Mouse (Mus musculus): ENCODE results near the gene Nat10. TPM values are rescaled to one million over a fixed set of nuclear protein-coding genes. Genes with fewer than 3 reads are reported as not detected.

Nat10 gene
- polyA plus RNA-seq, 1 experiment from 2014 or later, result 8.8 TPM

GRCm38 (mm10) chr2:103692810-103693209 is 68.3 kb downstream of the Nat10 start:
- Histone ChIP-seq H3K27ac (ENCODE audit: low read depth, low read length) (no peak overlapping the region), H3K9ac (ENCODE audit: low read depth, low read length) (no peak overlapping the region), H3K36me3 (ENCODE audit: control insufficient read depth, insufficient read depth) (no peaks in the 10 kb centered on the region), H3K4me1 (replicated peaks; ENCODE audit: control insufficient read depth, insufficient read depth, low read length) (no peaks in the 10 kb centered on the region), H3K4me2 (replicated peaks; ENCODE audit: low read depth) (no peak overlapping the region), H3K4me3 (ENCODE audit: low read depth, low read length) (no peak overlapping the region), H3K27me3 (replicated peaks; ENCODE audit: control insufficient read depth, insufficient read depth, low read length) (no peaks in the 10 kb centered on the region), H3K9me3 (ENCODE audit: control insufficient read depth) (no peaks in the 10 kb centered on the region)
- no peak for TF ChIP-seq CTCF (IDR thresholded peaks at IDR 0.05; ENCODE audit: low read depth)
- no peak for ATAC-seq
- 96% methylated on average over 1 of the region's 1 CpGs for WGBS

DNA sequence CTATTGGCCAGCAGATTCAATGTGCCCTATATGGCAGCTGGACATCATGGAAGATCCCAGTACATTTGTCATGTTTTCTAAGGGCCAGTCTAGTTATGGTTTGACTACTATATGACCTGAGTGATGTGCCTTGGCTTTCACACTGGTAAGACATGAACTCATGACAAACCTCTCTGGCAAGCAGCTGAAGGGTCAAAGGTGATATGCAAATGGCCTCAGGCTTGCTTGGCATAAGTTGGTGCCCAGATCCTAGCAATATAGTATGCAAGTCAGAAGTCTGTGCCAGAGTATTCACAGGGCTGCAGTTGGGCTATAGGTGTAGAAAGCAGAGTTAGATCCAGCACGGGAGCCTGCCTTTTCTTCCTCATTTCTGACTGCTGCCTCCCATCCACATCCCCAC is 69.8 kb downstream of the Nat10 start:
- H3K4me3 ChIP-seq (ENCODE audit: low read depth, low read length), result no peak overlapping the region
- WGBS, result 71% methylated on average over 1 of the region's 1 CpGs
- no peak overlapping the region for H3K9ac ChIP-seq (ENCODE audit: low read depth, low read length)
- H3K36me3 ChIP-seq (ENCODE audit: control insufficient read depth, insufficient read depth), result no peaks in the 10 kb centered on the region
- no peak for TF ChIP-seq CTCF (IDR thresholded peaks at IDR 0.05; ENCODE audit: low read depth)
- H3K27me3 ChIP-seq (replicated peaks; ENCODE audit: control insufficient read depth, insufficient read depth, low read length), result no peaks in the 10 kb centered on the region
- H3K4me1 ChIP-seq (replicated peaks; ENCODE audit: control insufficient read depth, insufficient read depth, low read length), result no peaks in the 10 kb centered on the region
- no peaks in the 10 kb centered on the region for H3K9me3 ChIP-seq (ENCODE audit: control insufficient read depth)
- no peak overlapping the region for H3K4me2 ChIP-seq (replicated peaks; ENCODE audit: low read depth)
- H3K27ac ChIP-seq (ENCODE audit: low read depth, low read length), result no peak overlapping the region
- no peak for ATAC-seq

DNA sequence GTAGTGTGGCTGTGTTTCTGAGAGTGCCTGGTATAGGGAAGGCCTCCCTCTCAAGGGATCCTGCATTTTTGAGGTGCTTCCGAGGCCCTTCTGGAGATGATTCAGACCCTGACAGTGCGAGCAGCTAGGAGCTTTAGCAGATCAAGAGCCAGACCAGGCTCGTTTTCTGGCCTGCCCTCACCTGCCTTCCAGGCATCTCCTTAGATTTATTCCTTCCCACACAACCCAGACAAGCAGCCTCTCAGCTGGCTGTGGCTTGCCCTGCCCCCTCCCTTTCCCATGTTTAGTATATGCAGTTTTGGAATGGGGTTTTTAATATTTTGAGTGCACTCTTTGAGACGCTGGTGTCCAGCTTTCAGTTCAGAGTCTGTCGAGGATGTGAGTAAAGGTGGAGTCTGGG is 70.2 kb downstream of the Nat10 start:
- no peaks in the 10 kb centered on the region for H3K27me3 ChIP-seq (replicated peaks; ENCODE audit: control insufficient read depth, insufficient read depth, low read length)
- no peaks in the 10 kb centered on the region for H3K4me1 ChIP-seq (replicated peaks; ENCODE audit: control insufficient read depth, insufficient read depth, low read length)
- H3K36me3 ChIP-seq (ENCODE audit: control insufficient read depth, insufficient read depth), result no peaks in the 10 kb centered on the region
- WGBS, result 59% methylated on average over 5 of the region's 5 CpGs
- no peak for ATAC-seq
- H3K9ac ChIP-seq (ENCODE audit: low read depth, low read length), result no peak overlapping the region
- H3K9me3 ChIP-seq (ENCODE audit: control insufficient read depth), result no peaks in the 10 kb centered on the region
- no peak overlapping the region for H3K27ac ChIP-seq (ENCODE audit: low read depth, low read length)
- TF ChIP-seq CTCF (IDR thresholded peaks at IDR 0.05; ENCODE audit: low read depth), result no peak
- no peak overlapping the region for H3K4me3 ChIP-seq (ENCODE audit: low read depth, low read length)
- no peak overlapping the region for H3K4me2 ChIP-seq (replicated peaks; ENCODE audit: low read depth)

GRCm38 (mm10) chr2:103690425-103690824 is 70.6 kb downstream of the Nat10 start:
- ATAC-seq, result no peak
- H3K27ac ChIP-seq (ENCODE audit: low read depth, low read length), result no peak overlapping the region

DNA sequence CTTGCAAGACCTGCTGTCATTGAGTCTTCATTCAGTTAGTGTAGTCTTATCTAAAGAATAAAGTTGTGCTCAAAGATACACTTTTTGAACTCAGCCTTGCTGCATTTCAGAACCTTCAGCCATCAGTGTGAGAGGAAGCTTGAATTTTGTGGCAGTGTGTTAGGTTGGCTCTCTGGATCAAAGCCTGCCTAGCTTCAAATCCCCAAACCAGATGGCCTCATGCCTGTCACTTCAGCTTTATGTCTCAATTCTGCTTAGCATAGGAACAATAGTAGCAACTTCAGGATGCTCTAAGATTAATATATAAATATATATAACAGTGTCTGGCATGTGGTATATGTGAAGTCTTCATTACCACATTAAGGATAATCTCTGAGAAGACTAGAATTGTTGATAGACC is 73.2 kb downstream of the Nat10 start:
- no peak for TF ChIP-seq CTCF (IDR thresholded peaks at IDR 0.05; ENCODE audit: low read depth)
- no peaks in the 10 kb centered on the region for H3K9me3 ChIP-seq (ENCODE audit: control insufficient read depth)
- ATAC-seq, result no peak

More at GRCm38 (mm10) chr2:103690425-103690824, 70.6 kb downstream of the Nat10 start:
- Histone ChIP-seq H3K9ac (ENCODE audit: low read depth, low read length) (no peak overlapping the region), H3K27me3 (replicated peaks; ENCODE audit: control insufficient read depth, insufficient read depth, low read length) (no peaks in the 10 kb centered on the region), H3K4me3 (ENCODE audit: low read depth, low read length) (no peak overlapping the region), H3K9me3 (ENCODE audit: control insufficient read depth) (no peaks in the 10 kb centered on the region), H3K4me1 (replicated peaks; ENCODE audit: control insufficient read depth, insufficient read depth, low read length) (no peaks in the 10 kb centered on the region), H3K4me2 (replicated peaks; ENCODE audit: low read depth) (no peak overlapping the region), H3K36me3 (ENCODE audit: control insufficient read depth, insufficient read depth) (no peaks in the 10 kb centered on the region)
- no peak for TF ChIP-seq CTCF (IDR thresholded peaks at IDR 0.05; ENCODE audit: low read depth)
- WGBS, result 75% methylated on average over 6 of the region's 6 CpGs

DNA sequence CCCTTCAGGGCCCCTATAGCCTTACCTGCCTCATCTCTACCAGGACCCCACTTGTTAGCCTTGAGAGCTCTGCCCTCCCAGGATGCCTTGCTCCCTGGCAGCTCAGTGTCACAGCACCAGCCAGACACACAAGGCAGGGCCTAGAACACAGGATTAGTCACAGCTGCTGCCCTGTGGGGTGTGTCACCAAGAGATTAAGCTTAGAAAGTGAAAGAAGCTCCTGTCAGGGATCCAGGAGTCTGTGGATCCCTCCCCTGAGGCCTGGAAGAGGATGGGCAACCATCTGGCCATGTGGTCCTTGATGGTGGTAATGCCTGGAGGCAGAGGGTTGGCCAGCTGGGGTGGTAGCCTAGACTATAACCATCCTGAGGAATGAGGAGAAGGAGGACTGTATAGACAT is 73.9 kb downstream of the Nat10 start:
- H3K27me3 ChIP-seq (replicated peaks; ENCODE audit: control insufficient read depth, insufficient read depth, low read length), result no peaks in the 10 kb centered on the region
- no peaks in the 10 kb centered on the region for H3K36me3 ChIP-seq (ENCODE audit: control insufficient read depth, insufficient read depth)
- H3K9ac ChIP-seq (ENCODE audit: low read depth, low read length), result no peak overlapping the region
- H3K9me3 ChIP-seq (ENCODE audit: control insufficient read depth), result no peaks in the 10 kb centered on the region
- H3K4me3 ChIP-seq (ENCODE audit: low read depth, low read length), result no peak overlapping the region
- peak; percentile 22; the same call in 1 of the 2 replicates for ATAC-seq
- no peak for TF ChIP-seq CTCF (IDR thresholded peaks at IDR 0.05; ENCODE audit: low read depth)
- no peak overlapping the region for H3K4me2 ChIP-seq (replicated peaks; ENCODE audit: low read depth)
- H3K27ac ChIP-seq (ENCODE audit: low read depth, low read length), result no peak overlapping the region
- no peaks in the 10 kb centered on the region for H3K4me1 ChIP-seq (replicated peaks; ENCODE audit: control insufficient read depth, insufficient read depth, low read length)

More for the DNA sequence above, 73.2 kb downstream of the Nat10 start:
- Histone ChIP-seq H3K4me2 (replicated peaks; ENCODE audit: low read depth) (no peak overlapping the region), H3K36me3 (ENCODE audit: control insufficient read depth, insufficient read depth) (no peaks in the 10 kb centered on the region), H3K27ac (ENCODE audit: low read depth, low read length) (no peak overlapping the region), H3K4me3 (ENCODE audit: low read depth, low read length) (no peak overlapping the region), H3K9ac (ENCODE audit: low read depth, low read length) (no peak overlapping the region), H3K27me3 (replicated peaks; ENCODE audit: control insufficient read depth, insufficient read depth, low read length) (no peaks in the 10 kb centered on the region), H3K4me1 (replicated peaks; ENCODE audit: control insufficient read depth, insufficient read depth, low read length) (no peaks in the 10 kb centered on the region)

DNA sequence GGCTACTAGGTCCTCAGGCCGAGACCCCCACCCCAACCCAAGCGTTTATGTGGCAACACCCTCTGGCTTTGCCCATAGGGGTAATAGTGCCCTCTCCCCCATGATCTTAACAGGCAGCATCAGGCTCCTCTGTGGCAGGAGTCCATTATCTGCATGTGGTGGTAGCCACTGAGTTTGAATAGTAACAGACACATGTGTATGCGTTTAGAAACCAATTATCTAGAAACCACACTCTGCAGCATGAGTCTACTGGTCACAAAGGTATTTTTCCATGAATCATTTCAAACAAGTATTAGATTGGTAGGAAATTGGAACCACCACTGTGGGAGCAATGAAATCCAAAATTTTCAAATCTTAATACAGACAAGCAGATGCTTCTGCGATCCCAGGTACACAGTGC is 75.5 kb downstream of the Nat10 start:
- Histone ChIP-seq H3K27ac (ENCODE audit: low read depth, low read length) (no peak overlapping the region), H3K36me3 (ENCODE audit: control insufficient read depth, insufficient read depth) (no peaks in the 10 kb centered on the region), H3K4me1 (replicated peaks; ENCODE audit: control insufficient read depth, insufficient read depth, low read length) (no peaks in the 10 kb centered on the region), H3K4me3 (ENCODE audit: low read depth, low read length) (no peak overlapping the region), H3K9ac (ENCODE audit: low read depth, low read length) (no peak overlapping the region), H3K4me2 (replicated peaks; ENCODE audit: low read depth) (no peak overlapping the region), H3K9me3 (ENCODE audit: control insufficient read depth) (no peaks in the 10 kb centered on the region), H3K27me3 (replicated peaks; ENCODE audit: control insufficient read depth, insufficient read depth, low read length) (no peaks in the 10 kb centered on the region)
- 84% methylated on average over 4 of the region's 4 CpGs for WGBS
- ATAC-seq, result no peak
- TF ChIP-seq CTCF (IDR thresholded peaks at IDR 0.05; ENCODE audit: low read depth), result no peak

Measured in intestine, postnatal 0 days (tissue).